Mouse (Mus musculus) MEL-GATA-1-ER (cell line): ENCODE measurements around the gene Fcna.

ENCODE experiments used
- DNase-seq: peaks from one replicate; pipeline ENCODE4 v3.0.0-alpha.2; 2012; ENCODE audit warnings: low read depth; ENCODE audit errors: extremely low read depth

Gene Fcna

GRCm38 (mm10) chr2:25608671-25609070 lies 19.2 kb downstream of the Fcna start:
- DNase-seq, result no peak

GRCm38 (mm10) chr2:25607761-25608622 lies 19.8 kb downstream of the Fcna start, which contains the start of gene Rabl6:
TSS of gene Rabl6 (minus strand) at chr2:25608521.
- peak; percentile 75 for DNase-seq

GRCm38 (mm10) chr2:25602526-25602925 lies 25.3 kb downstream of the Fcna start:
- no peak for DNase-seq

DNA sequence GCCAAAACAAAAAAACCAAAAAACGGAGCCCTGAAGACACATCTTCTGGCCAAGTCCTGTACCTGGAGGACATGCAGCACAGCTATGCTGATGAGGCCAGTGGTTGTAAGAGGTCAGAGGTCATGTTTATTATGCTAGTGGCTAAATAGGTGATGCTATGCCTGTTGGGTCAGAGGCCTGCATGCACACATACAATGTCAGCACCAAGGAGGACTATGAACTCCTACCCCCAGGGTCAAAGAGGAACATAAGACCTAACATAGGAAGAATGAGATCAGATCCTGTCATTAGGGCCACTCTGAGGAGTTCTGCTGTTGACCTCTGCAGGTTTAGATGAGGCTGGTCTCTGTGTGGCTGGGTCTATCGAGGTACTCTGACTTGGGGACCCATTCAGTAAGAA lies 27.8 kb downstream of the Fcna start:
- DNase-seq, result no peak

GRCm38 (mm10) chr2:25598749-25599148 lies 29.1 kb downstream of the Fcna start:
- no peak for DNase-seq

DNA sequence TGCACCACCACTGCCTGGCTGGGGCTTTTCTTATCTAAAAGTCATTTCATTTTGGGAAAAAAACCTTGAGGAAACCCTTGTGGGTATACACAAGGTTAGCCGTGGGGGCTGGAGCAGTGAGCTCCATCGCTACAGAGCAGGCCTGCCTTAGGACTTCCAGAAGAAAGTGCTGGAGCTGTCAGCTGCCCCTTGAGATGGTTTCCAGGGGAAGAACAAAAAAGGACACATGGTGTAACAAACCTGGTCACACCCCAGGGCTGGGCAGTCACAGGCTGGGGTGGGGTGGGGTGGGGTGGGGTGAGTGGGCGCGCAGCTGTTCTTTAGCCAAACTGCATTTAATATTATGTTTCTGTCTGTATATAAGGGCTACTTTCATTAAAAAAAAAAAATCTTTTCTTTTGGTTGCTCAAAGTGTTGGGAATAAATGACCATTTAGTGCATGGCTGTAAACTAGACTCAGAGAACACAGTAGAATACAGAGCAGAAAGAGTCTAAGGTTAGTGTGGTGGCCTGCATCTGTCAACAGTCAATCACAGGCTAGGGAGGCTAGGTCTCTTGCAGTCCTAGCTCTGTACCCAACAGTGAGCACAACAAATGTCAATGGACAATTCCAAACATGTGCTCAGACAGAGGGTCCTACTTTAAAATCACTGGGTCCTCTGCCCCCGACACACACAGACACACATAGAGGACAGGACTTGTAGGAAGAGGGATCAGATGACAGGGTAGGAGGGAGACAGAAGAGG lies 30.9 kb downstream of the Fcna start:
- no peak for DNase-seq

DNA sequence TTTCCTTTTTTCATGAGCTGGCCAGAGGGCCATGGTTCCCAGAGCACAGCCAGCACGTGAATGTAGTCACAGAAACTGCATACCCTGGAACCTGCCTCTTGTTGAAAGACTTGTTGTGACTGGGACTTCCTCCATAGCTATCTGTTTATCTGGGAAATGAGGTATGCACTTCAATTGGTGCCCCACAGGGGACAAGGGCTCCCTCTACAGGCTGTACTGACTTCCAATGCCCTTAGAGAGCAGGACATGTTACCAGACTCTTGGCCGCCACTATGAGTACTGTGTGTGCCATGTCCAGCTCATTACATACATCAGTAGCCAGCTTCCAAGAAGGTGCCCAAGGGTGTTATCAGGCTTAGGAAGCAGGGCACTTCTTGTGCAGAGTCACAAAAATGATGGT lies 36.0 kb downstream of the Fcna start:
- no peak for DNase-seq

DNA sequence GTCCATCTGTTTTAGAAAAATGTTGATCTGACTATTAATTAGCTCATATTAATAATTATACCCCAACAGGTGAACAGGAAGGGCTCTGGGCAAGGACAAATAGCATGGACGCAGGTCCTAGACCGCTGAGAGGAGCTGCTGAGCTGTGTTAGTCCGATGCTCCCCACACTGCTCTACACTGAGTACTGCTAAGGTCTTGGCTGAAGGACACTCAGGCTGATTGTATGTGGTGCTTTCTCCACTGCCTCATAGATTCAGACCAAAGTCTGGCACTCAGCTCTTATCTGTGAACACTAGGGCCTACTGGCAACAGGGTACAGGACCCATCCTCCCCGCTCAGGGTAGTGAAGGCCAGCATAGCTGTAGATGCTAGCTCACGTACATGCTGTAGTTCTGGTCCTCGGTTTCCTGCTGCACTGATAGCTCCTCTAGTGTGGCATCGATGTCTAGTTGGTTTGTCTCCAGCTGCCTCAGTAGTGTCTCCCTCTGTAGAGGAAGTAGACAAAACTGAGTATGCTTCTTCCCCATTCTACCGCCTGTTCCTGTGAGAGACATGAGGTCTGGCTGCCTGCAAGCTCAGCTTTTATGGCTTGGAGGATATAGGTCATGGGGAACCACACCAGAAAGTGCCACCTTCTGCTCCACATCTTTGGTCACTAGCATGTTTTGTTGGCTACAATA lies 39.5 kb downstream of the Fcna start:
- DNase-seq, result no peak

DNA sequence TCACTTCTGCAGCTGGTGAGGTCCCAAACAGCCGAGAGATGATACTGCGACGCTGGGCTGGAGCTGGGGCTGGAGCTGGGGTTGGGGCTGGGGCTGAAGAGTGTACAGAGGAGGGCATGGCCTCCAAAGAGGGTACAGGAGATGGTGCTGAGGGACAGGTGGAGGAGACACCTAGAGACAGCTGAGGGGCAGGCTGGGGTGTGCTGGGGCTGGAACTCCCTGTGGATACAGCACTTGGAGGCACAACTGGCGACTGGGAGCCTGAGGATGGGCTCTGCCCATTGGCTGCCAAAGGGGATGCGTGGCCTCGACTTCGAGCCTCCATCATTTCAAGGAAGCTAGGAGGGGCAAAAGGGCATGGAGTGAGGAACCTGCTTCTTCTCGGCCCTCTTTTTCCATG lies 40.5 kb downstream of the Fcna start:
- DNase-seq, result no peak

GRCm38 (mm10) chr2:25585601-25586000 lies 42.2 kb downstream of the Fcna start:
- DNase-seq, result no peak

- DNase-seq, result no peak
Measured at GRCm38 (mm10) chr2:25584856-25585255, 43.0 kb downstream of the Fcna start.

DNA sequence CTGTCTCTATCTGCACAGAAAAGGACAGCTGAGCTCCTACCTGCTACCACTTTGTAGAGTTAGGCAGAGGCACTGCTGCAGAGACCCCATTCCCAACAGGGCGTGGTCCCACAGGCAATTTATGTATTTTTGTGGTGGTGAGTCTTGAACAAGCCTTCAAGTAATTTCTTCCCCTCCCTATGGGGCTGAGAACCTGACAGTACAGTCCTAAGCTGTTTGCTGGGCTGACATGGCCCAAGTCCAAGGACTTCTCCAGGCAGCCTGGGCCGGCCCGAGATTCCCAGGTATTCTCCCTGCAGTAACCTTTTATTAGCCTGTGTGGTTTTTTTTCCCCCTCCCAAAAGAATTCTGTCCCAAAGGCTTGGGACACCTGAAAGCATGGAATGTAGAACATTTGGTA lies 43.7 kb downstream of the Fcna start:
- no peak for DNase-seq

DNA sequence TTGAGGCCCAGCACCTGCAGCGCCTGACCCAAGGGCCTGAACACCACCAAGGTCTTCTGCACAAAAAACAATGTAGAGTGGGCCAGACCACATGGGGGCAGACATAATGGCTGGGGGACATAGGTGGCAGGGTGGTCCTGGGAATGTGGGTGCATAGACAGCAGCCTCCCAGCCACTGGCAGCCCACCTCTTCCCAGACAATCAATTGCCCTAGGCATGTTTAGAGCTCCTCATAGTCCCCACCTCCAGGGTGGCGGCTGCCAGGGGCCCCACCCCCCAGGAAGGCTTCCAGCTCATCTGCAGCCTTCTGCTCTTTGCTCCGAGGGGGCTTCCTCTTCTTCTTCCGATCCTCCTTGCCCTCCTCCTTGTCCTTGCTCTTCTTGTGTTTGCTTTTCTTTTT lies 44.3 kb downstream of the Fcna start:
- no peak for DNase-seq

GRCm38 (mm10) chr2:25583120-25583481 lies 44.7 kb downstream of the Fcna start:
- DNase-seq, result no peak

DNA sequence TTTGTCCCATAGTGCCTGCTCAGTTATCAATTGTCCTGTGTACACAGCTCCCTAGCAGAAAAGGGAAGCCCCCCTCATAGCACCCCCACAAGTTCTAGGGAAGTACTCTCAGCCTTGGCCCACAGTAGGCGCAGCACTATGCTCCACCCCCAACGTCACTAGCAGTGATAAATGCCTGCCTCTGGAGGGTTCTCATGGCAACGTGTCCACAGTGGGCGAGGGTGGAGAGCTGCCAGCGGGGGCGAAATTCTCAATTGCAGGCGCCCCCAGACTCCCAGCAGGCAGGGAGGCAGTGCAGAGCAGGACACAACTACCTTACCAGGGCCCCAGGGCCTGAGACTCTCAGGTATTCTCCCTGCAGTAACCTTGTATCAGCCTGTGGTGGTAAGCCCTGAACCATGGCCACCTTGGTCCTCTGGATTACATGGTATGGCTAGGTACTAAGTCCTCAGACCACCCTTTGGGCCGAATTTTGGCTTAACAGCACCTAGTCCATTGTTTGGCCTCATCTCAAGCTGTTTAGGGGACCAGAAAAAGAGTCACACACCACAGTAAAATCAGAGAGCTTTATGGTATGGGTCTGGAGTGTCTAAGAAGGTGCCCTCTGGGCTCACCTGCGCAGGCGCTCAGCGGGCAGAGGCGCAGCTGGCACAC lies 45.2 kb downstream of the Fcna start:
- peak; percentile 47 for DNase-seq

DNA sequence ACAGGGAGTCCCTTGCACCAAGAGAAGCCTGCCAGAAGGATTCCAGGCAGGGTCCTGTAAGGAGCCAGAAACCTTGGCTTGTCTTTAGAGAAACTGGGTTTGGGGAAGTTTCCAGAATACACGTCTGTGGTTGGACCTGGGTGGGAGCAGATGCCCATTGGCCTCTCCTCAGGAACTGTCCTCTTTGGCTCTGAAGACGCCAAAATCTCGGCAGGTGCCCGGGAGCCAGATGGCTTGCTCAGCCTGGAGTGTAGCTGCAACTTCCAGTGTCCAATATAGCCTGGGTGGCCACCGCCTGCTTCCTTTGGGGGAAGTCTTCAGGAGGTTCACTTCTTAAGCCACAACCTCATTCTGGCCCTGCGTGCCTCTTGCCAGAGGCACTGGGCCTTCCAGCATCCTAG lies 45.9 kb downstream of the Fcna start:
- no peak for DNase-seq

GRCm38 (mm10) chr2:25581294-25581864 lies 46.5 kb downstream of the Fcna start, which contains the start of gene Ajm1:
TSS of gene Ajm1 (minus strand) at chr2:25581757.
- DNase-seq, result peak; percentile 61

DNA sequence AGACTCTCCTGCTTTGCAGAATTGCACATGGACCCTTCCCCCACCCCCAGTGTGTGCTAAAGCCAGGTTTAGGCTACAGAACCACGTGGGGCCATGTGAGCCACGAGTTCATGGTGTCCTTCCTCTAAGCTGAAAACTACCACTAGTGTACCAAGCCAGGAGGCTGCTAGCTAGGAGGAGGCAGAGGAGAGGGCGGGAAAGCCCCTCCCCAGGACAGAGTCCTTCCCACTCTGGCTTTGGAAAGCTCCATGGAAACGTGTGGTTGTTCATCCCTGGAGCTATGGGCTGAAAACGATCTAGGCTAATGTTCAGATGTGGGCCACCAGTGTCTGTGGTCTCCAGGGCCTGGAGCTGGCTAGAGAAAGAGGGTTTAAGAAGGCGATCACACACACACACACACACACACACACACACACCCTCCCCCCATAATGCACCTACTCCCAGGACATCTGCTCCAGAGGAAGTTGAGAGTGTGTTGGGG lies 47.2 kb downstream of the Fcna start:
- DNase-seq, result no peak

DNA sequence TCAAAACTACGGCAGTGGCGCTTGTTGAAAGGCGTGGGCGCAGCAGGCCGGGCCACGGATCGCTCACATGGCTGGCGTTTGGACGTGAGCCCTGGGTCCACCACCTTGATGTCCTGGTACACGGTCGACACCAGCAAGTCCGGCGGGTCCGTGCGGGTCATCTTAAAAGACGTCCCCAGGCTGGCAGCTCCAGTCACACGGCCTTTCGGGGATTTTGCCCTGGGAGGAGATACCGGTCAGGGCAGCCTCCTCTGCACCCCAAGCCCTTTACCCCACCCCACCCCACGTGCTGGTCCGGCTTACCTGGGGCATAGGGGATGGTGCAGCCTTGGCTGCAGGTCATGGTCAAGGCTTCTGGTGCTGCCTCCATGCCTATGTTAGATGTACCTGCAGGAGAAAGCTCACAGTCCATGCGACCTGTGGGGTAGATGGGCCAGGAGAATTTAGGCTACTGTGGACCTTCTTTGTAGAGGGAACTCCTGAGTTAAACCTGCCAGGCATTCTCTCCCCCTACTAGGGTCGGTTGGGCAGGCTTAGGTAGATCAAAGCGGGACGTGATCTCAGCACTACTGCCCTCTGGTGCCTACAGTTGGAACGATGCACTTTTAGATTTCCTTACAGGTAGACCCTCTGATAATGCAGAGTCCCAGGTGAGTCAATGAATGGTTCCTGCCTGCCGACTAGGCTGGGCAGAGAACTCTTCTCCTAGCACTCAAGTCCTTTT lies 47.9 kb downstream of the Fcna start:
- DNase-seq, result no peak
